Mouse (Mus musculus): ENCODE measurements around the gene Npvf. TPM values are rescaled to one million over a fixed set of nuclear protein-coding genes. Genes with fewer than 3 reads are reported as not detected.

Gene Npvf
- total RNA-seq (2021) = not detected
- long read RNA-seq, experiment 1 = 0 reads
- long read RNA-seq, experiment 2 = 0 reads

DNA sequence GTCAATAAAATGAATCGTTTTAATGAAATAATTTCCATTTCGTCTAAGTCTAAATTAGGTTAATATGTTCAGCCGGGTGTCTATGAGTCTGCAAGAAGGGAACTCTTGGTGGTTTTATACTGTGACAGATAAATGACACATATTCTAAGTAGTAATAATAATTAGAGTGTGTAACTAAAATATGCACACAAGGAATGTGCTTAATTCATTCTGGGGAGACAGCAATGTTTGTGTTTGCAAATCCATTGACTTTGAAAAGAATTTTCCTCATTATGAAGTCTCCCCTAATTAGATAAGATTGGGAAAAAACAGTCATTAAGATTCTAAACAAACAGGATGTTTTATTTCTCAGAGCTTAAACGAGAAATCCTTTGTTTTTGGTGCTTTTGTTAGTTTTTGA lies at the start of gene Npvf:
Gene Npvf (minus strand): TSS at position 84 of the 400 bp plus-strand sequence.
- DNase-seq = no peak

DNA sequence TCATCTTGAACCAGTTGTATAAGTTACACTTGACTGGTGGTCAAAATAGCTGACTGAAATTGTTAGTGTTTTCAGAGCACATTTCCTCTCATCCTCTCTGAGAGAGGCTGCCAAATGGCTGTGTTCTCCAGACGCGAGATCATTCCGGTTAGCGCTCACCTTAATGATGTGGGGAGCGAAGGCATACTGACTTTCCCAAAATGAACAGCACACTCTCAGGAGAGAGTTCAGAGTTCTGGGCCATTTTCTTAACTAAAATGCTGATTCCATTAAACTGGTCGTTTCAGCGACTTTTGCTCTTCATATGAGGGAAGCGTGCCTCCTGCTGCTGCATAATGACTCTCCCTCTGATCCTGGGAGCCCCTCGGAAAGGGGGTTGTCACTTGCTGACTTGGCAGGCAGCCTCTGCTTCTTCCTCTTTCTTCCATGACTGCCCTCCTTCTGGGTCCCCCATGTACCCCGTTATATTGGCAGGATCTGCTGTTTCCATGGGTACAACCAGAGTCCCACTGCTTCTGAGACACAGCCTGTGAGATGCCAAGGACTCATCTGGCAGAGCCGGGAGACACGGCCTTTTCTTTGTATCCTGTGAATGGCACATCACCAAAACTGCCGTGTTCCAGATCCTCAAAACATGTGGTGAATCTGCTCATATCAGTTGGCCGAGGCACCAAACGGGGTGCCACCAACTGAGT lies 35.0 kb upstream of the Npvf start:
- no peak for DNase-seq

DNA sequence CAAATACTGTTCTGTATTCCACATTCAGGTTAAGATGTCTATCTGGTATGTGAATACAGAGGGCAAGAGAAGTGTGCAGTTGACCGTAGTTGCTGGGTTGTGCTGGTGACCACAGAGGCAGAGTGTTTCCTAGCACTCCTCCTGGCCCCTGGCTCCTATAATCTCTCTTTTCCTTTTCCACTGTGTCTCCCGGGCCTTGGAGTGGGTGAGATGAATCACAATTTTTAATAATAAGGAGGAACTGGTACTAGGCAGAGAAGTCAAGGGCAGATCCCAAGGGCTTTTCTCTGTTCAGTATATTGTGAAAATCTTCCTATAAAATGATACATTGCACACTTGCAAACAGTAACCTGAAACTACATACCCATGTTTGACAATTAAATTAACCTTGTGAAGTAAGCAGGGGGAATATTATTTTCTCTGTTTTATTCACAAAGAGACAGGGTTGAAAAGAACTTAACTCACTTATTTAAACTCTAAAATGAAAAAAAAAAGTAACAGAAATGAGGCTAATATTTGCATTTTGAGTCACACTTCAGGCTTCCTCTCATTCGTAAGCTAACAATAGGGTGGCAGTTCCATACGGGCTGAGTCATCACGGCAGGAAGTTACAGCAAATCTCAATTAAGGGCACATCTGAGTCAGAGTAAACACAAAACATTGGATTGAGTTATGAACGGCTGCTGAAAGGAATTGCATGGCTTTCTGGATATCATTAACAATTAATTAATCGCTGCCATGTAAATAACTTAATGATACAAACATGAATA lies 30.6 kb upstream of the Npvf start:
- no peak for DNase-seq

DNA sequence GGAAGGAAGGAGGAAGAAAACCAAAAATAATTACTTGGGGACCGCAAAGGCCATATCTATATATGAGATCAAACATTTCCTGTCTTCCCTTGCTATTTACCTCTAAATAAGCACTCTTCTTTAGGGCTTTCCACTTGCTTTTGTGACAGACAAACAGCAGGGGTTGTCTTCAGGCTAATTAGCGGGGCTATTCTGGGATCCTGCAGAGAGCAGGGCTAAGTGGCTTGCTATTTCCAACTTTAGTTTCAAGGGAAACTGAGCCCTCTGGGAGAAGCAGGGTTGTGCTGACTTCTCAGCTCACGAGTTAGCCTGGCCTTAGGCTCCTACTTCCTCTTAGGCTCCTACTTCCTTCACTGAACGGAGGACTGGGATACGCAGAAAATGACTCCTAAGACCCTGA lies 27.3 kb upstream of the Npvf start:
- no peak for DNase-seq

DNA sequence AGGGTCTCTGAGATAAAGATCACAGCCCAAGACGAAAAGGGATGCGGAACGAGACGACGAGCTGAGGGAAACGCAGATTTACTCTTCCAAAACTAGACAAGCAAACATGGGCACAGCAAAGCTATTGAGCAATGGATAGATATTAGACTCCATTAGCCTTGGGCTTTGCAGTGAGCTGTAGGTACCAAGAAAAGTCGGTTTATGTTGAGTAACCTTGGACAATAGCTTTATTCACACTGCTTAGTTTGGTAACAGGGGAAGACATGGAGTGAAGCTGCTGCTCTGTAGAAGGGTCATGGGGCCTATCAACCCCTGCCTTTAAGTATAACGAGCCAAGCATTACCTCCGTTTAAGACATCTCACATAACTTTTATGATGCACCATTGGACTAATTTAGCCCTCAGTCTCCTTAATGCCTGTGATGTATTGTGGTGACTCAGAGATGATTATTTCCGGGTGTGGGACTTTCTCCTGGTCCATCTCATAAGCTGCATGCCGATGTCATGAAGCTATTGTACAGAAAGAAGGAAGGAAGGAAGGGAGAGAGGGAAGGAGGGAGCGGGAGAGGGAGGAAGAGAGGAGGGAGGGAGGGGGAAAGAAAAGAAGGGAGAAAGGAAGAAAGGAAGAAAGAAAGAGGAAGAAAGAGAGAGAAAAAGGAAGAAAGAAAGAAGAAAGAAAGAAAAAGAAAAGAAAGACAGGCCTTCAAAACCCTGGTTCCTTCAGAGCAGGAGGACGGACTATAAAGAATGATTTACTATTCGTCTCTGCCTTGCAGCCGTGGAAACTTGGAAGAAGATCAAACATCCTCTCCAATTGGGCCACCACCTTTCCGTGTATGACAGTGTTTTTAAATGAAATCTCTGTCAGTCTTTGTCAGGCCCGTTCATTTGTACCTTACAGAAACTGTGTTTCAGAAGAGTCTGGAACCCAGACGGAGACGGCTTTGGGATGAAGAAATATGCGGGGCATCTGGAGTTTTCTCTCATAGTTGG lies 26.3 kb upstream of the Npvf start:
- DNase-seq = no peak

DNA sequence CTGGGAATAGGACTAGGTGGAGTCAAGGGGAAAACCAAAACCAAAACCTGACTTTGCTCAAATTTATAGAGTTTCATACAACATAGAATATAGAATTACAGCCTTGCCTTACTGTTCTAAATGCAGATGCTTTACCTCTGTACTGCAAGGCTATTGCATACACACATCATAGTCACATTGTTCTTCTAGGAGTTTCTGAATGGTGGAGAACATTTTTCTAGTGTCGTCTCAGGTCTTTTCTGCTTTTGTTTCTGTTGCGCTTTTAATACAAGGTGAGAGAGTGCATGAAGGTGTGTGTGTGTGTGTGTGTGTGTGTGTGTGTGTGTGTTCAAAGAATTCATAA lies 25.2 kb upstream of the Npvf start:
- no peak for DNase-seq

DNA sequence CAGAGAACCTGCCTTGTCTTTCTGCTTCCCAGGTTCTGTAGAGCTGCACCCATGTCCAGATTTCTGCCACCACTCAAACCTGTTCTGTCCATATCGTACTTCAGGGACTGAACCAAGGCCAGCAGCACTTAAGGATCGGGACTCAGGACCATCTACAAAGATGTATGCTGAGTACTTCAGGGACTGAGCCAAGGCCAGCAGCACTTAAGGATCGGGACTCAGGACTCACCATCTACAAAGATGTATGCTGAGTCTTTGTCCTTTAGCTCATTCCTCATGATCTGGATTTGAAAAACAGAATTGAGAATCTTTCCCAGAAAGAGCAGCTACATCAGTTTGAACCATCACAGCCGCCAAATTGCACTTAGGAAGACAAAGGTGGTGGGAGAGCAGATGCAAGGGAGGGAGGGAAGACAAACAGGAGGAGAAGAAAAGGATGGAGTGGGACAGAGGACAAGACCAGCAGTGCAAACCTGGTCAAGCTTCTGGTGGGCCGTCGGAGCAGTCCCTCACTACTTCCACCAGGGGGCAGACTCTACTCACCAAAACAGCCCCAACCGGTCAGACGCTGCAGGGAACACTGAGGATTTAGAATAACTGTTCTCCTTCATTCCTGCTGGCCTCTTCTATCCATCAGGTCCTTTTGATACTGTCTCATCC lies 24.7 kb upstream of the Npvf start:
- DNase-seq = peak; percentile 71

DNA sequence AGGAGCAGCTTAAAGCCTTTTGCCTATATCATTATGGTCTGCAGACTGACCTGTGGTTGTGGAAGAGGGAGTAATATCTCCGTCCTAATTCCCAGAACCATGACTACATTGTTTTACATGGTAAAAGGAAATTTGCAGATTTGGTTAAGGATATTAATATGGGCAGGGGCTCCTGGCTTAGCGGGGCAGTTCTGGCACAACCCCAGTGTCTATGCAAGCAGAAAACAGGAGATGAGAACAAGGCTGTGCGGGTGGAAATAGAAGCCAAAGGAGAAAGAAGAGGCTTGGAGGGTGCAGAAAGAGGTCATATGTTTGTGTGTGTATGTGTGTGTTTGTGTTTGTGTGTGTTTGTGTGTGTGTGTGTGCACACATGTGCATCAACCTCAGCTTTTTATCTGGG lies 17.0 kb upstream of the Npvf start:
- no peak for DNase-seq

DNA sequence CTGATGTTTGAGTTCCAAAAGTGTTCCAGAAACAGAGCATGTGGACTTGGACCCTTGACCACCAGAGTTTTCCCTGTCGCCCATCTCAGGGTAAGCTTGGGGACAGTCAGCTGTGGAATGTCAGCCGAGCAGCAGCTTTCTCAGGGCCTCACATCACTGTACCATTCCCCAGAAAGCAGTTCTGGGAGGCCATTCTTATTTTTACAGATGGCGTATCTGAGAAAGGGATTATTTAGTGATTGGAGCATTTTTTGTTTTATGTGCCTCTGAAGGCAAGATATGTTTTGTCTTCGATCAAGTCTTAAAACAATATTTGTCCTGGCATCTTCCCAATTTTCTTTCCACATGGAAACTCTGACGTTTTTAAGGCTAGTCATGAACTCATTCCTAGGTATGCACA lies 12.7 kb upstream of the Npvf start:
- DNase-seq = no peak

DNA sequence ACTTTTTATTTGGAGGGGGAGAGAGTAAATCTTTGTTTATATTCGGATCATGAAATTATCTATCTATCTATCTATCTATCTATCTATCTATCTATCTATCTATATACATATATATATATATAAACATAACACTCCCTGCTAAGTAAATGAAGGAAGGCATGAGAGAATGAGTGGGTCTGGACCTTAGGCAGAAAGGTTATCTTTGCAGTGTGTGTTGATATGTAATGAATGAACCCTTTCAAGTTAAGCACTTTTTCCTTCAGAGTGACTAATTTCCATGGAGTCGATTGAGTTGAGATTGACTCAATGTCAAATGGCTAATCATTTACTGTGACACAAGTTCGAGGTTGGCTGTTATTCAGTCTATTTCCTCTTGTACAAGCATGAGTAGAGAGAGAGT lies 10.8 kb upstream of the Npvf start:
- DNase-seq = no peak

DNA sequence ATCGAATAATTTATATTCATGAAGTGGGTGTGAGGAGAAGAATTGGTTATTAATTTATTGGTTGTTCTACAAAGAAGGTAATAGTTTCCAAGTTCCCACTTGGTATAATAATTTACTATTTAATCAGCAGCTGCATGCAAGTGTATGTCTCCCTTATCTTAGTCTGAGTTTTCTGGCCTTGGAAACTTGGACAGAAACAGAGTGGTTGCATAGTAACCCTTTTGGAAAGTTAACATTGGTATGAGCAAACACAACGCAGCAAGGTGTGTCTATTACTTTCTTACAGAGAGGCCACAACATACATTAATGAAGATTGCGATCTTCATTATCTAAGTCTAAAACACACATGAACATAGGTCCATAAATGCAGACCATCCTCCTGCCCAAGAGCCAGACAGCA lies 10.0 kb upstream of the Npvf start:
- no peak for DNase-seq

DNA sequence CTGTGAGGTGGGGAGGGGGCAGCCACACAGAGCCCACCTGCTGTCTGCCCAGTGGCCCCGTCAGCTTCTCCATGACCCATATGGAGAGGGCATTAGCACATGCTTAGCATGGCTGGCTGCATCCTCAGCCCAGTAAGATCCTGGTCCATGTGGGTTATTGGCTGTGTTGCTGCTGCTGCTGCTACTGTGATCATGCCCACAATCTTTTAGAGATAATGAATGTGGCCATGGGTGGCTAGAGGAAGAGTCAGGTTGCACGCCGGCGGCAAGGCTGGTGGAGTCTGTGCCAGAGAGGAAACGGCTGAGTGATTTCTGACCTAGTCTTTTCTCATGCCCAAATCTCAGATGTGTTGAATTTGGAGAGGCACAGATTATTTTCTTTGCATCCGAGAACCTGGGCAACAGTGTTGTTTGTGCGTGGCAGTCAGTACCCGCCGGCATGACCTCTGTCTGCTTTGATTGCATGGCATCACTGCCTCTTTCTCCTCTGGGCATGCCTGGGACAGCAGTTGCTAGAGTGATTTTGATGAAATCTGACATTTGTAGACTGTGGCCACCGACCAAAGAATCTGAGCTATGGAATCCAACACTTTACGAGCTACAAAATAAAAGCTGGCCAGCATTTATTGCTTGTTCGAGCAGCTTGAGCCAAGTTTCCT lies 8.8 kb upstream of the Npvf start:
- DNase-seq = peak; percentile 11

DNA sequence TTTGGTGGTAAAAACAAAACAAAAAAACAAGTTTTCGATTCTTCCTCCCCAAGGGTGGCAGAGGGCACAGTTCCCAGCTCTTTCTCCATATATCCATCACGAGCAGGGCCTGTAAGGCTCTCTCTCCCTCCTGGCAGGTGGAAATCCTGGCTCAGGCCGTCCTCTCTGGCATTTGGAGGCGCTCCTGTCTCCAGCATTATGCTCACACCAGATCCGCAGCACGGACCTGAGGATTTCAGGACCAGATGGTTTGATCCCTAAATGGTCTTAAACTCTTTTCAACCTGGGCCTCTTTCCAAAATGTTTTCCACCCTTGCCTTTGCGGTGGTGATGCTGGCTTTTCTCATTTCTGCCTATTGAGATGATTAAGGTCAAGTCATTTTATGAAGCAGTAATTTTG lies 7.5 kb upstream of the Npvf start:
- no peak for DNase-seq

DNA sequence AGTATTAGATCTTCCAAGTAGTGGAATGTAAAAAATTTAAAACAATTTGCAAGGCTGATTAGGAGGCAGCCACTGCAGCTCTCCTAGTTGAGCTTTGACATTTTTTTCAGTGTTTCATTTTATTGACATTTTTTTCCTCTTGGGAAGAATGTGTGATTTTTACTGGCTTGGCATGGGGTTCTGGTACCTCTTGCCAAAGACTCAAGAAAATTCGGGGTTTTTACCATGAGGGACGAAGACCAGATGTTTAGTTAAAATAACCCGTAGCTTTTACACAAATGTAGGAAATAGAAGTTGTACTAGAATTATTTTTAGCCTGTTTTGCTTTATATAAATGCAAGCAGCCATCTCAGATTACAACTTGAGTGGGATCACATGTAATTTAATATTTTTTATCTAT lies 4.2 kb upstream of the Npvf start:
- no peak for DNase-seq

DNA sequence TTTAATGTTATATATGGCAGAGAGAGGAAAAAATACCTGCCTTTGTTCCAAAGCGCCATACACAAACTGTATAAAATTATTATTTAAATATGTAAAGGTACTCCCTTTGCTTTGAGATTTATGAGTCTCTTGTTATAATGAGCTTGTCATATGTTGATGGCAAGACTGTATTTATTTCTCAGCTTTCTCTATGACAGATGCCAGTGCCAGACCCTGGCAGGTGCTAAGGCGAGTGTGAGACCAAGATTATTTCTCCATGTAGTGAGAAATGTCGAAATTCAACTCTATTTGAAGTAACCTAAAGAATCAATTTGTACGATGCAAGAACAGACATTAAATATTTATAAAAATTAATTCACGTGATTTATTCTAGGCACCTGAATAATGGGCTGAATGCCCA lies 3.8 kb upstream of the Npvf start:
- no peak for DNase-seq

DNA sequence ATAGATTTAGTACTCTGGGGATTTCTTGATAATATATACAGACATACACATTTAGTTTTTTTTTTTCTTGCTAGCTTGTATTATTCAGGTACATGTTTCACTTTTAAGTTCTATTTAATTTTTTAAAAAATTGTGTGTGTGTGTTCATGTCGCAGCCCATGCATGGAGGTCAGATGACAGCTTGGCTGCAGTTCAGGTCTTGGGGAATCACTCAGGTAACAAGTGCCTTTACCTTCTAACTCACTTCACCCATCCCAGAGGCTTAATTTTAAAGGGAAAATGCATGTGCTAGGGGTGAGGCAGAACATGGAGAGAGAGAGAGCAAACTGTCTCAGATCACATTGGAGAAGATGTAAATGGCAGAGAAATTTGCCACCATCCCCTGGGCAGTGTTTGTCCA lies 2.2 kb upstream of the Npvf start:
- DNase-seq = no peak

DNA sequence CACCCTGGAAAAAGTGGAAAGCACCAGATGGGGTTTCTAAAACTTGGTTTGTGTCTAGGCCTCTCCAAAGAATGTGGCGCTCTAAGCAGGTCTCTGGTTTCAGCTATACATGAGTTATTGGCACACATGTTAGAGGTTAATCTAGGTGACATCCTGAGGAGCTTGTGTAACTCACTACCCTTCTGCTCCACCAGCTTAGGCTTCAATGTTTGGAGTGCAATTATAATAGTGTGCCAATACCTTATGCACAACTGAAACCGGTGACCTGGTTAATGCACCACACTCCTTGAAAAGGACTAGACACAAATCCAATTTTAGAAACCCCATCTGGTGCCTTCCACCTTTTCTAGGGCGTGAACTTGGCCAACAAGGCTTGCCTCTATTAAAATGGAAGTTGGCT lies 1.7 kb upstream of the Npvf start:
- no peak for DNase-seq

DNA sequence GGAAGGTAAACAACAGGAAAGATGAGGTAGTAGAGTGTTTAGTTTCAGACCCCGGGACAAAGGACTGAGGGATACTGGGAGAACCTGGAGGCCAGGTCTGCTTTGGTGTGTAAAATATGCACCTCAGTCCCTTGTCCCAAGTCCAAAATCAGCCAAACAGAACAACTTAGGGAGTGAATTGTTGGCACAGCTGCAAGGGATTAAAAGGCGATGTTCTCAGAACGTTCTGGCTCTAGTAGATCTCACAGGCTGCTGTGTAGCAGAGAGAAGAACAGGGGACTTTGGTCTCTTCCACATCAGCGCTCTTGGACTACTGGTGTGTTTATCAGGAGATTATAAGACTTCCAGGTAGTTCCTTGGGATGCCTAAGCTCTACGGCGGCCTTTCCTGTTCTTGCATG lies 6.6 kb downstream of the Npvf start:
- no peak for DNase-seq

DNA sequence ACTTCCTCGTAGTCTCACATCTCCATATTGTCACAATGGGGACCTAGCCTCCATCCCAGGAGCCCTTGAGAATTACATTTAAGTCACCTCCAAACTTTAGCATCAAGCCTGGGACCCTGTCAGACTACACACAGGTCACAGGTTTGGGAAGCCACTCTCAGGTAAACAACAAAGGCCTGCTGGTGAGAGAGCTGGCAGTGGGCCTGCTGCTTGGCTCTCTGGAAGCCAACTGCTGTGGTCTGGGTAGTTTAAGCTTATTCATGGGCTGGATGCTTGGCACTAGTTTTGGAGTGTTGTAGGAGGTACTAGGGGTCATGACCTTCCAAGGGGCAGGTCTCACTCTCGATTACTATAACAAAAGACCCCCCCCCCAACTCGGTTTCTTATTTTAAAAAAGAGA lies 7.6 kb downstream of the Npvf start:
- DNase-seq = no peak

DNA sequence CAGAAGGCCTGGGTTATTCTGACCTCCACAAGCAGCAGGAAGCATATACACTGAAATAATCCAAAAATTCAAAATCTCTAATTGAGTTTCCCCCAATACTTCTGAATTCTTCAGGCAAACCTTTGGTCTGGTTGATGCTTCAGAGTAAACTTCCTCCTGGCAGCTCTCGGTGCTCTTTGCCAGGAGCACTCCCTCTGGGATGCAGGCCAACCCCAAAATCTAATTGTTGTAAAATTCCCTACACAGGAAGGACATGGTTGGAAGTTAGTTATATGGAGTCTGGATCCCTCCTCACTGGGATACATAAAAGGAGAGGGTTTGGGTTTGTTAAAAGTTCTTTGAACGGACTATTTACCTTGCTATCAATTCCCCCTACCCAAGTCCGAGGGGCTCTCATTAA lies 9.5 kb downstream of the Npvf start:
- no peak for DNase-seq

DNA sequence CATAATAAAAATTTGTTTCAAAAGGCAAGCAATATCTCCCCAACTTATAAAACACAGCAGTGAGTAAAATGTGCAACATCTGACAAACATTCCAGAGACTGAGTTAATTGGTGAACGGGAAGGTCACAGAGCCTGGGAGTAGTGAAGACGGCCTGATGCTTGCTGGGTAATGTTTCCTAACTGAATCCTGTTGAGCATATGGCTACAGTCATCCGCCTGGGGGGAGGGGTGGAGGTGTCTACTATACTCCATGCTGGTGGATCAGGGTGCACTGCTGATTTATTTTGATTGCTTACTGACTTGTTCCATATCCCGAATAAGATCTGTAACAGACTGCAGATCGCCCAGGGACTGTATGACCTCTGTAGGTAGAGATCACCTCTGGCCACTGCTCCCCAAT lies 12.3 kb downstream of the Npvf start:
- no peak for DNase-seq

DNA sequence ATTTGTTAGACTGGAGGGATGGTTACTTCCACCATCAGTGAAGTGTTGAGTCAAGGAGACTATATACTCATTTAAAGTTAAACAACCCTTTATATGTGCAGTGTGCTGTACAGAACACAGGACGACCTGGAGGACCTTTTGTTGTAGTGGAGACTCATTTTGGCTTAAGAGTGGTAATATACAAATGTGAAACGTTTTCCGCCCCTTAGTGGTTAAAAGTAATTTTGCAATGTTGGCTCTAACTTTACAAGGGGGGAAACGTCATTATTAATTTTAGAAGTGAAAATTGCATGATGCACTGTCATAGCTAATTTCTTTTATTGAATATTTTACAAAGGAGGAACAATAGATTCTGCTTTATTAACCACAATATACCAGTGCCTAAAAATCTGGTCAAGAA lies 13.9 kb downstream of the Npvf start:
- DNase-seq = no peak

Measured in gastrocnemius, postnatal 10 days (tissue).